Comparison of ENCODE assay signal across 10 mouse cellular contexts in the genomic region with DNA sequence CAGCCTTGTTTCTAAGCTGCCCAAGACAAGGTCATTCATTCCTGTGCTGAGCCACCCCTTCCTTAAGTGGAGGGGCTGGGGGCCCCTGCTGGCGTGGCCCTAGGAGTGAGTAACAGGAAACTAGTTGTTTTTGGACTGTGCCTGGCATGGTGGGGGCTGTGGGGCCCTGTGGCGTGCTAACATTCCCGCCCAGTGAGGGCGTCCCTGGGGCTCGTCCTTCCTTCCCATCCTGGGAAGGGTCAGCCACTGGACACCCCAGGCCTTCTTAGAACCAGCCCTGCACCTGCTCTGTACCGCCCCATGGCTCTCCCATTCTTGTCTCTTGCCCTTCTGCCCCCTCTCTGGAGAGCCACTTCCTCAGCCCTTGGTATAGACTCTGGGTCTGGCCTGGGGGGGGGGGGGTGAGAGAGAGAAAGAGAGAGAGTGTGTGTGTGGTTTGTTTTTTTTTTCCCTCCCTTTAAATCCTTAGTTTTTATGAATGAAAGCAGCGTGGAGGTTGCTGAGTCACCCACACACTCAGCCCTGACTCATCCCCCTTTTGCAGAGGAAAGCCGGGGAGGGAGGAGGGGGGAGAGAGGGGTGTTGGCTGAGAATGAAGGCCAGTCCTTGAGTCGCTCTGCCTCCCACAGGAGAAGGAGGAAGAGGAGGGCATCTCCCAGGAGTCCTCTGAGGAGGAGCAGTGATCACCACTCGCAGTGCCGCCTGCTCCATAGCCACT. TPM values are rescaled to one million over a fixed set of nuclear protein-coding genes. Genes with fewer than 3 reads are reported as not detected.
DNase-seq lines count a peak whose midpoint lies in the region; ATAC-seq and TF ChIP-seq lines count a peak whose summit lies in the region.
"Had no signal": no experiment of that assay in that cellular context is flagged by ENCODE, and none has a peak within 500 bp of the region (broad histone marks: within the 10 kb centered on the region; RNA-seq: fewer than 3 reads in every experiment).

No protein-coding gene starts in this region.

- H3K4me1 ChIP-seq in forebrain, embryonic 10.5 days, result peaks cover 87% of the 10 kb centered on the region
- H3K4me1 ChIP-seq in forebrain, embryonic 16.5 days (replicated peaks; ENCODE audit: control insufficient read depth, insufficient read depth, low read length), result peaks cover 40% of the 10 kb centered on the region
- peaks cover 51% of the 10 kb centered on the region for H3K4me1 ChIP-seq in olfactory bulb, adult 2 months (ENCODE audit: control insufficient read depth, insufficient read depth, low read length)

- H3K9me3 ChIP-seq in forebrain, embryonic 10.5 days, result no peaks in the 10 kb centered on the region
- H3K9me3 ChIP-seq in forebrain, embryonic 16.5 days (ENCODE audit: control insufficient read depth, low read length), result no peaks in the 10 kb centered on the region

- no peak for TF ChIP-seq CTCF in olfactory bulb, adult 2 months (IDR thresholded peaks at IDR 0.05; ENCODE audit: insufficient read depth, low read depth, low read length)

- H3K36me3 ChIP-seq in forebrain, embryonic 10.5 days (replicated peaks), result peaks cover 41% of the 10 kb centered on the region
- H3K36me3 ChIP-seq in forebrain, embryonic 16.5 days (ENCODE audit: control insufficient read depth, insufficient read depth), result no peaks in the 10 kb centered on the region

- WGBS in forebrain, embryonic 10.5 days, result 57% methylated on average over 10 of the region's 11 CpGs
- 59% methylated on average over 9 of the region's 11 CpGs for WGBS in forebrain, embryonic 16.5 days
- 46% methylated on average over 9 of the region's 11 CpGs for WGBS in olfactory bulb, adult 2 months

- no peak overlapping the region for H3K27ac ChIP-seq in forebrain, embryonic 10.5 days
- H3K27ac ChIP-seq in forebrain, embryonic 16.5 days (ENCODE audit: low read length), result no peak overlapping the region
- H3K27ac ChIP-seq in olfactory bulb, adult 2 months (ENCODE audit: insufficient read depth, low read depth, low read length), result peak overlapping the region; percentile 2; the same call in 1 of the 2 replicates

- peak overlapping the region; percentile 6; the same call in 1 of the 2 replicates for H3K4me3 ChIP-seq in forebrain, embryonic 10.5 days
- no peak overlapping the region for H3K4me3 ChIP-seq in forebrain, embryonic 16.5 days (replicated peaks; ENCODE audit: low read length)
- H3K4me3 ChIP-seq in olfactory bulb, adult 2 months (ENCODE audit: insufficient read depth, low read depth, low read length), result no peak overlapping the region

- TF ChIP-seq POLR2A in olfactory bulb, adult 2 months (IDR thresholded peaks at IDR 0.05; ENCODE audit: insufficient read depth, low read depth, low read length), result no peak

- DNase-seq in forebrain, embryonic 10.5 days (ENCODE audit: extremely low spot score, low spot score), result no peak
- peak; percentile 86 for DNase-seq in ovary, adult 18-20 months (ENCODE audit: low spot score)
- no peak for DNase-seq in ovary, postnatal 14 days (ENCODE audit: low spot score)
- peak; percentile 94 for DNase-seq in brain, adult 2 months (ENCODE audit: low read depth, low spot score)
- DNase-seq in layer of hippocampus, postnatal 36 days, result no peak
- no peak for DNase-seq in kidney, adult 18-20 months
- DNase-seq: kidney, adult 2 months; lung, embryonic 14.5 days had no signal

- H3K9ac ChIP-seq in forebrain, embryonic 16.5 days (replicated peaks; ENCODE audit: low read depth, low read length), result no peak overlapping the region
- H3K9ac ChIP-seq: lung, embryonic 14.5 days had no signal

- no peak for ATAC-seq in forebrain, embryonic 16.5 days

- no peak overlapping the region for H3K4me2 ChIP-seq in forebrain, embryonic 16.5 days (ENCODE audit: low read length)
- H3K4me2 ChIP-seq: lung, embryonic 14.5 days had no signal

- H3K27me3 ChIP-seq in forebrain, embryonic 10.5 days (ENCODE audit: poor library complexity, severe bottlenecking), result peaks cover 17% of the 10 kb centered on the region
- H3K27me3 ChIP-seq in forebrain, embryonic 16.5 days (replicated peaks; ENCODE audit: control insufficient read depth, insufficient read depth, low read length), result no peaks in the 10 kb centered on the region

RNA-seq across cellular contexts. Expression of a gene that starts 3.6 kb away (rescaled TPM):
- polyA plus RNA-seq in forebrain, embryonic 10.5 days (2016; fragmentation: Nextera tagmentation; extraction: Ambion mirVana), result 12.5 and 12.7 TPM in 2 replicates
- polyA plus RNA-seq in forebrain, embryonic 16.5 days (2015; fragmentation: Nextera tagmentation; extraction: Ambion mirVana), result 31.9 and 49.8 TPM in 2 replicates
- not detected in 2 replicates for polyA plus RNA-seq in olfactory bulb, adult 2 months (2012; ENCODE audit: insufficient read depth, insufficient read length, low replicate concordance, missing spikeins)
- total RNA-seq in layer of hippocampus, postnatal 36 days (2021), result 10 to 100 TPM; 62.6 to 63.9 TPM

RNA-seq across cellular contexts. Expression of a gene that starts 5.7 kb away (rescaled TPM):
- 821 and 911 TPM in 2 replicates for polyA plus RNA-seq in forebrain, embryonic 10.5 days (2016; fragmentation: Nextera tagmentation; extraction: Ambion mirVana)
- polyA plus RNA-seq in forebrain, embryonic 16.5 days (2015; fragmentation: Nextera tagmentation; extraction: Ambion mirVana), result 107 and 113 TPM in 2 replicates
- polyA plus RNA-seq in olfactory bulb, adult 2 months (2012; ENCODE audit: insufficient read depth, insufficient read length, low replicate concordance, missing spikeins), result not detected in 2 replicates
- 10 to 100 TPM; 35.2 to 36.0 TPM for total RNA-seq in layer of hippocampus, postnatal 36 days (2021)

RNA-seq across cellular contexts. Expression of a gene that starts 40.8 kb away (rescaled TPM):
- polyA plus RNA-seq in forebrain, embryonic 10.5 days (2016; fragmentation: Nextera tagmentation; extraction: Ambion mirVana), result 0.61 and 0.73 TPM in 2 replicates
- polyA plus RNA-seq in forebrain, embryonic 16.5 days (2015; fragmentation: Nextera tagmentation; extraction: Ambion mirVana), result 3.0 and 4.0 TPM in 2 replicates
- polyA plus RNA-seq in olfactory bulb, adult 2 months (2012; ENCODE audit: insufficient read depth, insufficient read length, low replicate concordance, missing spikeins), result not detected in 2 replicates
- total RNA-seq in layer of hippocampus, postnatal 36 days (2021), result 1 to 10 TPM; 8.9 to 9.6 TPM

Comparison
In these comparisons a context has a peak if more than half of its experiments do, and no peak if none do; other contexts are left out.
1. DNase-seq: peak in ovary, adult 18-20 months (single experiment) and brain, adult 2 months (single experiment); none in forebrain, embryonic 10.5 days (single experiment), ovary, postnatal 14 days (single experiment), layer of hippocampus, postnatal 36 days (0 of 2) and kidney, adult 18-20 months (single experiment).
2. RNA of a gene that starts 3.6 kb away (polyA plus RNA-seq): 31.9 to 49.8 TPM in forebrain, embryonic 16.5 days and 12.5 to 12.7 TPM in forebrain, embryonic 10.5 days; not detected in olfactory bulb, adult 2 months; every median in the first group is over 10 times any median in the second.